Mouse (Mus musculus) heart, adult 2 months (tissue): ENCODE results near the gene Cuedc1.

Source experiments
- CTCF ChIP-seq: fragments of 200-600 bp; IDR thresholded peaks from 2 replicates; pipeline ENCODE4 v1.8.1; 2022; ENCODE audit warnings: antibody characterized with exemption, mild to moderate bottlenecking, moderate library complexity
- POLR2A ChIP-seq: fragments of 200-500 bp; IDR thresholded peaks from 2 replicates; pipeline ENCODE4 v1.6.1; 2011; ENCODE audit warnings: mild to moderate bottlenecking, low read depth, low read length, control low read depth; ENCODE audit not compliant: insufficient read depth

DNA sequence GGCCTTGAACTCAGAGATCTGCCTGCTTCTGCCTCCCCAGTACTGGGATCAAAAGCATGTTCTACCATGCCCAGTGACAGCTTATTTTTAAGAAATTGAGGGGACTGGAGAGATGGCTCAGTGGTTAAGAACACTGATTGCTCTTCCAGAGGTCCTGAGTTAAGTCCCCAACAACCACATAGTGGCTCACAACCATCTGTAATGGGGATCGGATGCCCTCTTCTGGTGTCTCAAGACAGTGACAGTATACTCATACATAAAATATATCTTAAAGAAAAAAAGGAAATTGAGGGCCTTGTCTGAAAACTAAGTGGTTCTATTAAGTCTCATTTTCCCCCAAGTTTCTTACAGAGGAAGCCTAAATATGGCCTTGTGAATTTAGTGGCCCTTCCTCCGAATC, 40.1 kb upstream of the Cuedc1 start:
- TF ChIP-seq CTCF (peak; percentile 26; the same call in 1 of the 2 replicates), POLR2A (no peak)
